Mouse (Mus musculus) myocyte (in vitro differentiated cells): ENCODE measurements at regions not wholly inside any gene's neighbourhood (a gene's known extent, or its start where the extent isn't known, plus 50 kb on each side); places are given as distances from the start of the nearest gene placed in this dataset.

Experiments used
- CEBPB ChIP-seq: IDR thresholded peaks from 2 replicates; pipeline ENCODE4 v1.6.1; 2011; ENCODE audit warnings: mild to moderate bottlenecking, moderate library complexity; ENCODE audit not compliant: poor library complexity, insufficient read depth, severe bottlenecking
- E2F4 ChIP-seq: IDR thresholded peaks from one replicate; pipeline ENCODE4 v1.6.1; 2011; ENCODE audit warnings: mild to moderate bottlenecking, control low read depth, moderate library complexity; ENCODE audit not compliant: insufficient read depth
- MAX ChIP-seq: IDR thresholded peaks from one replicate; pipeline ENCODE4 v1.6.1; 2011; ENCODE audit warnings: low read depth, mild to moderate bottlenecking, control low read depth
- MYOD1 ChIP-seq, 3 experiments: IDR thresholded peaks; one replicate each; pipeline ENCODE4 v1.6.1; 2011; ENCODE audit warnings: control low read depth in 2 of 3, low read depth in 2 of 3, mild to moderate bottlenecking in 2 of 3, moderate library complexity in 1 of 3; ENCODE audit not compliant: insufficient read length in 2 of 3, control insufficient read depth in 1 of 3
- MYOG ChIP-seq, 3 experiments: IDR thresholded peaks; one replicate each; pipeline ENCODE4 v1.6.1; 2011; ENCODE audit warnings: control low read depth in 2 of 3, low read depth in 2 of 3, mild to moderate bottlenecking in 2 of 3; ENCODE audit not compliant: insufficient read length in 2 of 3, control insufficient read depth in 1 of 3, insufficient read depth in 1 of 3
- POLR2A ChIP-seq: IDR thresholded peaks from one replicate; pipeline ENCODE4 v1.6.1; 2011; ENCODE audit warnings: low read depth, mild to moderate bottlenecking, control low read depth, moderate library complexity; ENCODE audit not compliant: insufficient read length
- POLR2AphosphoS2 ChIP-seq: IDR thresholded peaks from one replicate; pipeline ENCODE4 v1.6.1; 2011; ENCODE audit warnings: low read depth, control low read depth; ENCODE audit not compliant: insufficient read length
- REST ChIP-seq: IDR thresholded peaks from one replicate; pipeline ENCODE4 v1.6.1; 2011; ENCODE audit warnings: mild to moderate bottlenecking, control low read depth, moderate library complexity; ENCODE audit not compliant: insufficient read depth, insufficient read length
- SRF ChIP-seq: IDR thresholded peaks from one replicate; pipeline ENCODE4 v1.6.1; 2011; ENCODE audit warnings: low read depth; ENCODE audit not compliant: control insufficient read depth, insufficient read length
- TCF12 ChIP-seq: IDR thresholded peaks from one replicate; pipeline ENCODE4 v1.6.1; 2011; ENCODE audit warnings: mild to moderate bottlenecking, control low read depth; ENCODE audit not compliant: poor library complexity, insufficient read depth, severe bottlenecking
- TCF3 ChIP-seq: IDR thresholded peaks from one replicate; pipeline ENCODE4 v1.6.1; 2011; ENCODE audit warnings: low read depth, control low read depth; ENCODE audit not compliant: insufficient read length
- USF1 ChIP-seq: IDR thresholded peaks from one replicate; pipeline ENCODE4 v1.6.1; 2011; ENCODE audit warnings: low read depth, mild to moderate bottlenecking, control low read depth, moderate library complexity

GRCm38 (mm10) chr7:125141864-125142263, 302.6 kb upstream of the Kdm8 start:
- TF ChIP-seq POLR2AphosphoS2 (no peak), CEBPB (no peak), MYOD1 (IDR thresholded peaks at IDR 0.05; ENCODE audit: control insufficient read depth in 1 of 3, insufficient read length in 2 of 3, low read depth in 2 of 3) (no peak), POLR2A (no peak), MAX (no peak), MYOG (IDR thresholded peaks at IDR 0.05; ENCODE audit: control insufficient read depth in 1 of 3, insufficient read depth in 1 of 3, insufficient read length in 2 of 3, low read depth in 2 of 3) (no peak), E2F4 (no peak), TCF12 (no peak), TCF3 (no peak), USF1 (no peak), REST (no peak), SRF (no peak)
